Mouse (Mus musculus) cerebellum, adult (tissue): ENCODE results near the gene Txnrd2.

ENCODE experiments used
- ATAC-seq: cut with Nextera tagmentation; 2 replicates; pipeline ENCODE4 v1.9.2; 2017; ENCODE audit warnings: mild to moderate bottlenecking, moderate library complexity, mixed read lengths; ENCODE audit not compliant: insufficient number of reproducible peaks, low FRiP score, low TSS enrichment

Txnrd2 gene

DNA sequence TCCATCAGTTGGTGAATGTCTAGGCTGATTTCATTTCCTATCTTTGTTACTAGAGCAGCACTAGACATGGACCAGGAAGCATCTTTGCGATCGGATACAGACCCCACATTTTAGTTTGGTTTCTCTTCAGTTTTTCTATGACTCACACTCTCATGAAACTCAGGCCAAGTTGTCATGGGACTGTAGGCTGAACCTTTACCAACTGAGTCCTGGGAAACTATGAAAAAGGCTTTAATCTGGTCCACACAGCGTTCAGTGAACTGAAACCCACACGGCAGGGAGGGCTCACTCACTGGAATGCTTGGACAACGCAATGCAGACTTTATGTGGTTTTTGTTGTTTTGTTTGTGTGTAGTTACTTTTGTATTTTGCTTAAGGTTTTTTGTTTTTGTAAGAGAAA is 102.5 kb downstream of the Txnrd2 start:
- no peak for ATAC-seq
